Comparison of ENCODE assay signal across 8 mouse cellular contexts in the genomic region with DNA sequence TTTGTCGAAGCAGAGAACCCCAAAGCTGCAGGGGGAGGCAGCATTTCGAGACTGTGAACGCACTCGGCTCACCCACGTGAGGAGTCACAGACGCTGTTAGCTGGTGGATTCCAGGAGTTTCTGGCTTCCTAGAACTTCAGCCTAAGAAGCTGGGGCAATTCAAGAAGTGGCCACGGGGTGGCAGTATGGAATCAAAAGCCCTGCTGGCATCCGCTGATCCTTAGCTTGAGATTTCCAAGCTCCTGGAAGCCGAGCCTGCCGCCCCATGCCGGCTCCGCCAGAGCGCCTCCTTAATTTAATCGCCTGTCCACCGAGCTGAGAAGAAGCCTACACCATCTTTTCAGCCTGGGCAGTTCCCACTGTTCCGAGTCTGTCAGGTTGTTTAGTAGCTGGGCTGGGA.
DNase-seq lines count a peak whose midpoint lies in the region; ATAC-seq lines count a peak whose summit lies in the region.

No protein-coding gene starts in this region.

- 2% methylated on average over 16 of the region's 16 CpGs for WGBS in forebrain, embryonic 14.5 days
- WGBS in neural tube, embryonic 15.5 days, result 1% methylated on average over 16 of the region's 16 CpGs

- peak overlapping the region; percentile 16; the same call in 1 of the 2 replicates for H3K4me2 ChIP-seq in forebrain, embryonic 14.5 days (ENCODE audit: low read length)
- peak overlapping the region; percentile 35 for H3K4me2 ChIP-seq in neural tube, embryonic 15.5 days

- H3K27ac ChIP-seq in forebrain, embryonic 14.5 days (ENCODE audit: low read depth, low read length), result no peak overlapping the region
- H3K27ac ChIP-seq in neural tube, embryonic 15.5 days (replicated peaks), result no peak overlapping the region

- no peak overlapping the region for H3K9ac ChIP-seq in forebrain, embryonic 14.5 days (ENCODE audit: low read length)
- H3K9ac ChIP-seq in neural tube, embryonic 15.5 days (replicated peaks), result no peak overlapping the region

- H3K27me3 ChIP-seq in forebrain, embryonic 14.5 days (replicated peaks; ENCODE audit: control insufficient read depth, insufficient read depth, low read length), result 0 out of 2 replicates have a peak, but pooled peaks cover 3% of the 10 kb centered on the region
- H3K27me3 ChIP-seq in neural tube, embryonic 15.5 days (replicated peaks), result 0 out of 2 replicates have a peak, but pooled peaks cover 3% of the 10 kb centered on the region

- H3K9me3 ChIP-seq in forebrain, embryonic 14.5 days (replicated peaks; ENCODE audit: control insufficient read depth, low read length), result no peaks in the 10 kb centered on the region
- H3K9me3 ChIP-seq in neural tube, embryonic 15.5 days (replicated peaks), result no peaks in the 10 kb centered on the region

- H3K36me3 ChIP-seq in forebrain, embryonic 14.5 days (ENCODE audit: control insufficient read depth, insufficient read depth, low read length), result no peaks in the 10 kb centered on the region
- H3K36me3 ChIP-seq in neural tube, embryonic 15.5 days, result no peaks in the 10 kb centered on the region

- peak; percentile 88; the same call in 1 of the 2 replicates for ATAC-seq in cerebellum, adult (ENCODE audit: insufficient number of reproducible peaks, low FRiP score, low TSS enrichment)
- ATAC-seq in forebrain, embryonic 14.5 days, result peak; percentile 84
- peak; percentile 69; the same call in 1 of the 2 replicates for ATAC-seq in neural tube, embryonic 15.5 days (ENCODE audit: low FRiP score)

- H3K4me1 ChIP-seq in forebrain, embryonic 14.5 days (ENCODE audit: control insufficient read depth, insufficient read depth, low read length), result peaks cover 14% of the 10 kb centered on the region
- H3K4me1 ChIP-seq in neural tube, embryonic 15.5 days, result peaks cover 24% of the 10 kb centered on the region

- intact Hi-C loops in heart, postnatal 10 days (cut with DNase I), result loop anchor here (2.0 to 5.0 kb wide), 4 partner anchors 37 to 402 kb away; partner anchors contain the start of gene Tnrc6c

- DNase-seq in ES-CJ7 (ENCODE audit: low read depth, low spot score), result peak; percentile 94
- peak; percentile 96 for DNase-seq in forebrain, embryonic 14.5 days (ENCODE audit: low spot score)
- DNase-seq in heart, postnatal 10 days, result peak; percentile 93 to 95
- DNase-seq in kidney, postnatal 4 days, result peak; percentile 95 to 97
- peak; percentile 84 to 87 for DNase-seq in lung, adult 18-20 months
- DNase-seq in testis, postnatal 10 days (ENCODE audit: low spot score), result peak; percentile 94

- no peak overlapping the region for H3K4me3 ChIP-seq in forebrain, embryonic 14.5 days (ENCODE audit: low read depth, low read length)
- no peak overlapping the region for H3K4me3 ChIP-seq in neural tube, embryonic 15.5 days (replicated peaks)
